Mouse (Mus musculus): Measurements from ENCODE around the gene Olfr1380. TPM values are rescaled to one million over a fixed set of nuclear protein-coding genes. Genes with fewer than 3 reads are reported as not detected.
"Not testable (repeated sequence)": the region's sequence is repeated elsewhere in the genome, so short reads cannot be mapped to it uniquely, and the experiment has no call there.

Olfr1380 gene
- not detected in 2 replicates for total RNA-seq (2015; ENCODE audit: low replicate concordance)
- not detected in 2 replicates for total RNA-seq (2017; ENCODE audit: low replicate concordance)

- not testable (repeated sequence) for ATAC-seq (replicated peaks; ENCODE audit: low FRiP score, poor library complexity, severe bottlenecking)
These were observed at the start of gene Olfr1380 for GRCm38 (mm10) chr11:49556578-49556977. TSS of gene Olfr1380 (plus strand) at chr11:49556878.

- no peak for ATAC-seq (replicated peaks; ENCODE audit: low FRiP score, poor library complexity, severe bottlenecking)
These were observed 38.6 kb upstream of the Olfr1380 start for GRCm38 (mm10) chr11:49518086-49518485.

- no peak for ATAC-seq (replicated peaks; ENCODE audit: low FRiP score, poor library complexity, severe bottlenecking)
These were observed 37.3 kb upstream of the Olfr1380 start, which contains the start of gene Olfr1383 for GRCm38 (mm10) chr11:49519348-49519747. TSS of gene Olfr1383 (plus strand) at chr11:49519648.

- ATAC-seq (replicated peaks; ENCODE audit: low FRiP score, poor library complexity, severe bottlenecking), result no peak
These were observed 28.7 kb upstream of the Olfr1380 start, which contains the start of gene Olfr1382 for GRCm38 (mm10) chr11:49527947-49528346. TSS of gene Olfr1382 (plus strand) at chr11:49528247.

- ATAC-seq (replicated peaks; ENCODE audit: low FRiP score, poor library complexity, severe bottlenecking), result no peak
These were observed 23.9 kb upstream of the Olfr1380 start for GRCm38 (mm10) chr11:49532761-49533160.

GRCm38 (mm10) chr11:49536631-49537030 is 20.0 kb upstream of the Olfr1380 start:
- ATAC-seq (replicated peaks; ENCODE audit: low FRiP score, poor library complexity, severe bottlenecking), result not testable (repeated sequence)

- ATAC-seq (replicated peaks; ENCODE audit: low FRiP score, poor library complexity, severe bottlenecking), result not testable (repeated sequence)
These were observed 13.5 kb upstream of the Olfr1380 start, which contains the start of gene Olfr1381 for GRCm38 (mm10) chr11:49543149-49543548. TSS of gene Olfr1381 (plus strand) at chr11:49543449.

GRCm38 (mm10) chr11:49554033-49554432 is 2.6 kb upstream of the Olfr1380 start:
- ATAC-seq (replicated peaks; ENCODE audit: low FRiP score, poor library complexity, severe bottlenecking), result not testable (repeated sequence)

- not testable (repeated sequence) for ATAC-seq (replicated peaks; ENCODE audit: low FRiP score, poor library complexity, severe bottlenecking)
These were observed 18.4 kb downstream of the Olfr1380 start for GRCm38 (mm10) chr11:49575054-49575453.

- not testable (repeated sequence) for ATAC-seq (replicated peaks; ENCODE audit: low FRiP score, poor library complexity, severe bottlenecking)
These were observed 23.8 kb downstream of the Olfr1380 start for GRCm38 (mm10) chr11:49580452-49580851.

GRCm38 (mm10) chr11:49590213-49590612 is 33.5 kb downstream of the Olfr1380 start:
- ATAC-seq (replicated peaks; ENCODE audit: low FRiP score, poor library complexity, severe bottlenecking), result no peak

GRCm38 (mm10) chr11:49597149-49597548 is 40.5 kb downstream of the Olfr1380 start:
- ATAC-seq (replicated peaks; ENCODE audit: low FRiP score, poor library complexity, severe bottlenecking), result not testable (repeated sequence)

- not testable (repeated sequence) for ATAC-seq (replicated peaks; ENCODE audit: low FRiP score, poor library complexity, severe bottlenecking)
These were observed 51.6 kb downstream of the Olfr1380 start for GRCm38 (mm10) chr11:49608306-49608705.

GRCm38 (mm10) chr11:49608938-49609867 is 52.5 kb downstream of the Olfr1380 start, which contains the start of gene Flt4:
TSS of gene Flt4 (plus strand) at chr11:49609263.
- not testable (repeated sequence) for ATAC-seq (replicated peaks; ENCODE audit: low FRiP score, poor library complexity, severe bottlenecking)

- ATAC-seq (replicated peaks; ENCODE audit: low FRiP score, poor library complexity, severe bottlenecking), result not testable (repeated sequence)
These were observed 53.5 kb downstream of the Olfr1380 start for GRCm38 (mm10) chr11:49609868-49610824.

GRCm38 (mm10) chr11:49611349-49611748 is 54.7 kb downstream of the Olfr1380 start:
- not testable (repeated sequence) for ATAC-seq (replicated peaks; ENCODE audit: low FRiP score, poor library complexity, severe bottlenecking)

- no peak for ATAC-seq (replicated peaks; ENCODE audit: low FRiP score, poor library complexity, severe bottlenecking)
These were observed 55.5 kb downstream of the Olfr1380 start for GRCm38 (mm10) chr11:49612154-49612553.

- no peak for ATAC-seq (replicated peaks; ENCODE audit: low FRiP score, poor library complexity, severe bottlenecking)
These were observed 56.7 kb downstream of the Olfr1380 start for GRCm38 (mm10) chr11:49613349-49613748.

Measured in erythroblast, adult 5-6 weeks (primary cell).